Mouse (Mus musculus) kidney, adult 11 months (tissue): Measurements from ENCODE around the gene Rapgef2.
A peak's percentile ranks its signal among the peaks of the same experiment; 100 is the strongest.
"Not testable (repeated sequence)": the region's sequence is repeated elsewhere in the genome, so short reads cannot be mapped to it uniquely, and the experiment has no call there.

Experiments
- DNase-seq: peaks from one replicate; pipeline ENCODE4 v3.0.0; 2022

Rapgef2 gene

GRCm38 (mm10) chr3:79083030-79083429 is 203.3 kb downstream of the Rapgef2 start:
- no peak for DNase-seq

GRCm38 (mm10) chr3:79079076-79079475 is 207.2 kb downstream of the Rapgef2 start:
- no peak for DNase-seq

DNA sequence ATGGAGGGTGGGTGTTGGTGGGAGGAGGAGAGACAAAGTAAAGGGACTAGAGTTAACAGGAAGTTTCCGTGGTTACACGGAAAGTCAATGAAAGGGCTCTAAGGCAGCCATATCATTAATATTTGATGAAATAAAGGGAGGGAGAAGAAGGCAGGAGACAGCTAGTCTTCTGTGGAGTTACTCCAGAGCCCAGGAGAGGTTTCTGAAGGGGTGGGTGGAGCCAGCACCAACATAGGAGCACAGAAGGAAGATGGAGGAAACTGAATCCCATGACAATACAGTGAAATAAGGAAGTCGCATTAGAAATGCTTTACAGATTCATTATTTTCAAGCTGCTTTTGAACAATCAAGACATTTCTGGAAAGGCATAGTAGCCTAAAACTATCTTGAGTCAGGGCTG is 211.3 kb downstream of the Rapgef2 start:
- DNase-seq = no peak

- DNase-seq = no peak
These were observed 212.6 kb downstream of the Rapgef2 start for GRCm38 (mm10) chr3:79073541-79074244.

GRCm38 (mm10) chr3:79071561-79071960 is 214.8 kb downstream of the Rapgef2 start:
- no peak for DNase-seq

DNA sequence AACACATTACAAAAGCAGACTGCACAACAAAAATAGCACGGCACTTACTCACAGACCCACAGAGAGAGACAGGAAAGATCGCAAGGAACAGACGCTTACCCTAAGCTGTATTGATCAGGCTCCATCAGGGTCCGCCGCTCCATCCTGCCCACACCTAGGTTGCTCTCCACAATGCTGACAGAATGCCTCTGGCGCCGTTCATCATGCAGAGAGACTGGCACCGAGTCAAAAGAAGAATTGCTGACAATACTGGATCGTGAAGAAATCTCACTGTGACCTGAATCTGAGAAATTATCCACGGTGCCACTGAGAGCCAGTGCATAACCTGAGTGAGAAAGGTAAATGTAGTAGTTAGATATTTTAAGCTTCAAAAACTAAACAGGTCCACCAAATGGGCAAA is 216.4 kb downstream of the Rapgef2 start:
- DNase-seq = no peak

DNA sequence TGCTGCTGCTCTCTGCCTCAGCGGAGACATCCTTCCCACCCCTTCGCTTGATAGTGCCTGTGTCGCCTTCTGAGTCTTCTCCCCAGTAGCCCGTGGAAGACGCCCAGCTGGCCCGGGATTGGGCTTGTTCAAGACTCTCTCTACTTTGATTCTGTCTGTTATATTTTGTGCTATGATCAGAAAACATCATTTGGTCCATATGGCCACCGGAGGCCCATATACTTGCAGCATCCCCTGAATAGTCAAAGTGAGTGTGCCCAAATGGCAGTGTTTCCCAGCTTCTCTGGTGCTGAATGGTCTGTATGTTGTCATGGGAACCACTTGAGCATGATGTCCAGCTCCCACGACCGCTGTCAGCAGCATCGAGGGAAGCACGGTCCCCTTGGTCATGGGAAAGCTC is 217.3 kb downstream of the Rapgef2 start:
- no peak for DNase-seq

DNA sequence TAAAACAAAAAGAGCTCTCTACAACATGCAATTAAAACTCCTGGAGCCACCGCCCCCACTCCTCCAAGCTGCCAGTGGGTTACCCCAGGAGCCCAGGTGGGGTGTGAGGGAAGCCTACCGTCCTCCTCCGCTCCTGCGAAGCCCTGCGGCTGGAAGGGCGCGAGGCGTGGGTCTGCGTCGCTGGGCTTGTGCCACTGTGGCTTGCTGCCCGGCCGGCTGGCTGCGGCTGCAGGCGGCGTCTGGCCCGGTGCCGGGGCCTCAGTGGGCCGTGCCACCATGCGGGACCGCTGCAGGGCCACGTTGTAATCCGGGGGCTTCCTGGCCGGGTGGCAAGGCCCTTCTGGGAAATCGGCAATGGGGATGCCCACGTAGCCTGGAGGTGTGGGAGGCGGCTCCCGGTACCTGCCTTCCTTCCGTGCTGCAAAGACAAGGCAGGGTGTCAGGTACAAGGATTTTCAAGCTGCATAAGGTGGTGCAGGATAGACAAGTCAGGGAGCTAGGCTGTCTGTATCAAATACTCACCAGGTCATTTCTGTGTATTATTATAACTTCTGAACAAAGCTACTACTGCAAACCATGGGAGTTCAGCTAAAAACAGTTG is 219.8 kb downstream of the Rapgef2 start:
- DNase-seq = no peak

GRCm38 (mm10) chr3:79064096-79064495 is 222.2 kb downstream of the Rapgef2 start:
- no peak for DNase-seq

GRCm38 (mm10) chr3:79061426-79061825 is 224.9 kb downstream of the Rapgef2 start:
- DNase-seq = no peak

DNA sequence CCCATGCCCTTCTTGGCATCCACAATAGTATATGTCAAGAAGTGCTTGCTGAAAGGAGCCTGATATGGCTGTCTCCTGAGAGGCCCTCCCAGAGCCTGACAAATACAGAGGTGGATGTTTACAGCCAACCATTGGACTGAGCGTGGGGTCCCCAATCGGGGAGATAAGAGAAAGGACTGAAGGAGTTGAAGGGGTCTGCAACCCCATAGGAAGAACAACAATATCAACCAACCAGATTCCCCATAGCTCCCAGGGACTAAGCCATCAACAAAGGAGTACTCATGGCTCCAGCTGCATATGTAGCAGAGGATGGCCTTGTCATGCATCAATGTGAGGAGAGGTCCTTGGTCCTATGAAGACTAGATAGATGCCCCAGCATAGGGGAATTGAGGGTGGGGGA is 227.8 kb downstream of the Rapgef2 start:
- DNase-seq = not testable (repeated sequence)

GRCm38 (mm10) chr3:79045251-79045650 is 241.1 kb downstream of the Rapgef2 start:
- DNase-seq = no peak

- no peak for DNase-seq
These were observed 243.3 kb downstream of the Rapgef2 start for GRCm38 (mm10) chr3:79042973-79043372.

GRCm38 (mm10) chr3:79039666-79040450 is 246.5 kb downstream of the Rapgef2 start:
- peak; percentile 4 for DNase-seq

GRCm38 (mm10) chr3:79039008-79039407 is 247.3 kb downstream of the Rapgef2 start:
- no peak for DNase-seq

DNA sequence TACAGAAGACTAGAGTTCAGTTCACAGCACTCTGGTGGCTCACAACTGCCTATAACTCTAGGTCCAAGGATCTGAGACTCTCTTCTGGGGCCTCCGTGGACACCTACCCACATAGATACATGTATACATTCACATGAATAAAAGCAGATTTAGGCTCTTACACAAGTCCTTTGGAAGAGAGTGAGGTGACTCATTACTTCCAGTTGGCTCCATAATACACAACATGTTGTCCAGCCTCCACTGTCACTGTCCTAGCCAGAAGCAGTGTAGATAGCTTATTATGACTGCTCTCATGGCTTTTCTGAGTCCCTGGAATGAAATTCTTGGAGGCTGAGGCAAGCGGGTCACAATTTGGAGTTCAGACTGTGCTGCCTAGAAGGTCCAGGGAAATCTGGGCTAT is 251.9 kb downstream of the Rapgef2 start:
- no peak for DNase-seq

DNA sequence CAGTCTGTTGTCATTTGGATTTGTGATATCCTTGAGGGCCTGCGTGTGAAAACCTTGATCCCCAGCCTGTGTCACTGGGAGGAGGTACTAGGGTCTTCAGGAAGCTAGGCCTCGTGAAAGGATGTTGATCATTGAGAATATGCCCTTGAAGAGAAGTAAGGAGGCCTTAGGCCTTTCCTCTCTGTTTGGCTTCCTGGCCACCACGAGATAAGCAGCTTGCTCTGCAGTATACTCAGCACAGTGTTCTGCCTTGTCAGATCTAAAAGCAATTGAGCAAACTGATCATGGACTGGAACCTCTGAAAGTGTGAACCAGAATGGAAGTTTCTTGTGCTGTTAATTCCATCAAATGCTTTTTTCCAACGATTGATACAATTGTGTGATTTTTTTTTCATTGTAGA is 255.5 kb downstream of the Rapgef2 start:
- no peak for DNase-seq

GRCm38 (mm10) chr3:79028153-79028878 is 258.0 kb downstream of the Rapgef2 start:
- DNase-seq = no peak

GRCm38 (mm10) chr3:79025983-79026382 is 260.3 kb downstream of the Rapgef2 start:
- DNase-seq = no peak

GRCm38 (mm10) chr3:79023735-79024328 is 262.5 kb downstream of the Rapgef2 start:
- no peak for DNase-seq

DNA sequence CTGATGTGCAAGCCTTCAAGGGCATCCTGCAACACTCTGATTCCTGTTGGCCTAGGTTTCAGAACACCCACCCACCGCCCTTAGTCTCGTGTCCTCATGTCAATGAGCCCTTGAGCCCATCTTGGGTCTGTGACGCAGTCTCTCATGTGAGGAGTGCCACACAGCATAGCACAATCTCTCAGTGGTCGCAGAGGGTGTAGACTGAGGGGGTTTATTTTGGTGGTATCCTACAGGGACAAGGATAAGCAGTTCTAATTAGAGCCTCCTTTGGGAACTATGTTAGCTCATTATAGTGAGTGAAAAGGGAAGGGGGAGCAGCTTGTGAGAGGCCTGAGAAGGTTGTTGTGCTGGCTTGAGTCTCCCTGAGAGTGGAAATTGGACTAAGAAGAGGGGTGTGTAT is 263.6 kb downstream of the Rapgef2 start:
- no peak for DNase-seq

GRCm38 (mm10) chr3:79017440-79017839 is 268.9 kb downstream of the Rapgef2 start:
- no peak for DNase-seq

DNA sequence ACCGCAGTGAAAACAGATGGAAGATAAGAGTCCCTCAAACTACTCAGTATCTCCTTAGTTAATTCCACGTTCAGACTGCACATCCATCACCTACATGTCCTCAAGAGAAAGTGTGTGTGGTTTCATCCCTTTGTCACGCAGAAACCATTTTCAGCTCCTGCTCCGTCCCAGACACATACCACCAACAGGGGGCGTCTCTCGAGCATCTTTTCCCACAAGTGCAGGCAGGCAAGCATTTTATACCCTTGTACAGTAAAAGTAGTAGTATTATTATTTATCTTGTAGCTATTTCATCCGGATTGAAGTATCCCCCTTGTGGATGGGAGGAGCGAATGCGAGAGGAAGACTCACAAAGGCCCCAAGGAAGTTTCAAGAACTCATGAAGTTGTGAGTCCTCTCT is 269.5 kb downstream of the Rapgef2 start:
- no peak for DNase-seq
